Comparison of ENCODE assay signal across 10 mouse cellular contexts in the genomic region with DNA sequence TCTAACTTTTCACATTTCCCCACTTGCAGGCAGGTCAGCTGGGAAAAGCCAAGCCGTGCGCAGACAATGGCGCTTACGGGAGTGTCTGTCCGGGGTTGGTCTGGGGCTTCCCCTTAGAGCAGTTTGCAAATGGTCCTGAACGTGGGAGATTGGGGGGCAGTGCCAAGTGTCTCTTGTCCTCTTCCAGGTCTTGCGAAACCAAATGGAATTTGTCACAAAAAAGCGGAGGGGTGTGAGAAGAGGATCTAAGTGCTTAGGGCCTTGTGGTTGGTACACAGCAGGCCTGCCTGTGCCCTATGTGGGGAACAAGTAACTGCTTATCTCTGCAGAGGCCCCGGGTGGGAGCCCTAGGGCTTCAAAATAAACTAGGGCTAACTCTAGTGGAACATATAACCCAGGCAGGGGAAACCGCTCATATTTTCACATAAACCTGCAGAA. TPM values are rescaled to one million over a fixed set of nuclear protein-coding genes. Genes with fewer than 3 reads are reported as not detected.
DNase-seq lines count a peak whose midpoint lies in the region; ATAC-seq and TF ChIP-seq lines count a peak whose summit lies in the region.
"Had no signal": no experiment of that assay in that cellular context is flagged by ENCODE, and none has a peak within 500 bp of the region (broad histone marks: within the 10 kb centered on the region; RNA-seq: fewer than 3 reads in every experiment).

No protein-coding gene starts in this region.

- no peaks in the 10 kb centered on the region for H3K4me1 ChIP-seq in forebrain, postnatal 0 days (ENCODE audit: insufficient read depth)

- ATAC-seq in forebrain, postnatal 0 days = peak; percentile 25

- H3K9ac ChIP-seq in forebrain, postnatal 0 days = no peak overlapping the region

- H3K27ac ChIP-seq in forebrain, postnatal 0 days (ENCODE audit: low read depth, low read length) = no peak overlapping the region

- H3K36me3 ChIP-seq in forebrain, postnatal 0 days (ENCODE audit: insufficient read depth) = peaks cover 19% of the 10 kb centered on the region

- intact Hi-C loops in heart, postnatal 14 days (cut with DNase I) = no loop called here

- H3K4me2 ChIP-seq in forebrain, postnatal 0 days (ENCODE audit: low read depth) = 0 out of 2 replicates have a peak overlapping the region, but pooled peaks have one; percentile 10

- H3K4me3 ChIP-seq in forebrain, postnatal 0 days (ENCODE audit: low read depth, low read length) = no peak overlapping the region

- no peaks in the 10 kb centered on the region for H3K9me3 ChIP-seq in forebrain, postnatal 0 days (ENCODE audit: low read length)

- 14% methylated on average over 10 of the region's 10 CpGs for WGBS in forebrain, postnatal 0 days

- H3K27me3 ChIP-seq in forebrain, postnatal 0 days (ENCODE audit: insufficient read depth, low read length) = no peaks in the 10 kb centered on the region

- DNase-seq in heart, adult 11 months = peak; percentile 82
- DNase-seq in heart, postnatal 14 days = no peak
- peak; percentile 16 for DNase-seq in WW6 (ENCODE audit: low read depth, low spot score)
- DNase-seq in forebrain, postnatal 0 days = no peak
- peak; percentile 16 to 52 for DNase-seq in lung, postnatal 4 days
- DNase-seq in right cerebral cortex, adult 18-20 months = no peak
- DNase-seq in adrenal gland, adult 2 months = no peak
- DNase-seq in right cerebral cortex, postnatal 36 days (ENCODE audit: low spot score in 2 of 2) = no peak
- DNase-seq: adrenal gland, postnatal 14 days had no signal

- no peak for TF ChIP-seq CTCF in forebrain, postnatal 0 days (IDR thresholded peaks at IDR 0.05; ENCODE audit: low read depth)

RNA-seq across cellular contexts. Expression of a gene that starts 26.2 kb away (rescaled TPM):
- total RNA-seq in heart, postnatal 14 days (2021) = under 1 TPM; 0.83 to 0.86 TPM
- 1.4 and 1.9 TPM in 2 replicates for total RNA-seq in forebrain, postnatal 0 days (2014; rRNA removed)
- 0.62 and 0.65 TPM in 2 replicates for polyA plus RNA-seq in forebrain, postnatal 0 days (2015; fragmentation: Nextera tagmentation; extraction: Ambion mirVana)
- total RNA-seq in adrenal gland, adult 2 months (2021) = under 1 TPM; 0.35 to 0.83 TPM
- polyA plus RNA-seq in adrenal gland, adult 2 months (2012; rRNA removed) = 1.3 and 1.8 TPM in 2 replicates
- total RNA-seq: megakaryocyte-erythroid progenitor cell, adult 5-6 weeks had no signal

Comparison
In these comparisons a context has a peak if more than half of its experiments do, and no peak if none do; other contexts are left out.
1. DNase-seq: peak in heart, adult 11 months (single experiment), WW6 (single experiment) and lung, postnatal 4 days (2 of 2); none in heart, postnatal 14 days (0 of 2), forebrain, postnatal 0 days (single experiment), right cerebral cortex, adult 18-20 months (single experiment), adrenal gland, adult 2 months (single experiment) and right cerebral cortex, postnatal 36 days (0 of 2).